Mouse (Mus musculus): ENCODE data around the gene Olfr288. TPM values are rescaled to one million over a fixed set of nuclear protein-coding genes. Genes with fewer than 3 reads are reported as not detected.

The Olfr288 gene
- polyA plus RNA-seq, 1 experiment, result not detected

Other genes with a start within 250 kb of the Olfr288 start
- 65.7 and 80.9 TPM in 2 replicates for gene Tmem106c, start 231.3 kb downstream of the Olfr288 start, polyA plus RNA-seq (2012; rRNA removed)
- 0.08 and 0.10 TPM in 2 replicates for gene Col2a1, start 190.8 kb downstream of the Olfr288 start, polyA plus RNA-seq (2012; rRNA removed)
- 69.9 TPM in 2 replicates for gene Pfkm, start 103.0 kb downstream of the Olfr288 start, polyA plus RNA-seq (2012; rRNA removed)
- gene Senp1, start 101.8 kb downstream of the Olfr288 start, polyA plus RNA-seq (2012; rRNA removed), result 18.4 and 20.0 TPM in 2 replicates
- gene Asb8, start 29.9 kb downstream of the Olfr288 start, polyA plus RNA-seq (2012; rRNA removed), result 56.1 and 59.9 TPM in 2 replicates
- gene Ccdc184, start 28.4 kb downstream of the Olfr288 start, polyA plus RNA-seq (2012; rRNA removed), result 3.6 and 4.2 TPM in 2 replicates
- gene Gm44579, start 25.4 kb upstream of the Olfr288 start, polyA plus RNA-seq (2012; rRNA removed), result not detected in 2 replicates
- 0.04 TPM in 1 of 2 replicates, not detected in the other for gene Olfr287, start 25.5 kb upstream of the Olfr288 start, polyA plus RNA-seq (2012; rRNA removed)
- not detected in 2 replicates for gene Olfr286, start 38.9 kb upstream of the Olfr288 start, polyA plus RNA-seq (2012; rRNA removed)
- gene H1fnt, start 61.8 kb upstream of the Olfr288 start, polyA plus RNA-seq (2012; rRNA removed), result not detected in 2 replicates
- gene Zfp641, start 100.6 kb upstream of the Olfr288 start, polyA plus RNA-seq (2012; rRNA removed), result 22.6 and 23.1 TPM in 2 replicates
- gene Olfr285, start 121.8 kb upstream of the Olfr288 start, polyA plus RNA-seq (2012; rRNA removed), result not detected in 2 replicates
- not detected in 2 replicates for gene Olfr284, start 145.4 kb upstream of the Olfr288 start, polyA plus RNA-seq (2012; rRNA removed)
- not detected in 2 replicates for gene Olfr283, start 185.4 kb upstream of the Olfr288 start, polyA plus RNA-seq (2012; rRNA removed)
- gene Olfr282, start 235.7 kb upstream of the Olfr288 start, polyA plus RNA-seq (2012; rRNA removed), result not detected in 2 replicates

All from urinary bladder, adult 2 months (tissue).